Mouse (Mus musculus): ENCODE measurements around the gene Daam1. TPM values are rescaled to one million over a fixed set of nuclear protein-coding genes. Genes with fewer than 3 reads are reported as not detected.

Daam1 gene
- polyA plus RNA-seq, 1 experiment from 2014 or later: 19.7 TPM

DNA sequence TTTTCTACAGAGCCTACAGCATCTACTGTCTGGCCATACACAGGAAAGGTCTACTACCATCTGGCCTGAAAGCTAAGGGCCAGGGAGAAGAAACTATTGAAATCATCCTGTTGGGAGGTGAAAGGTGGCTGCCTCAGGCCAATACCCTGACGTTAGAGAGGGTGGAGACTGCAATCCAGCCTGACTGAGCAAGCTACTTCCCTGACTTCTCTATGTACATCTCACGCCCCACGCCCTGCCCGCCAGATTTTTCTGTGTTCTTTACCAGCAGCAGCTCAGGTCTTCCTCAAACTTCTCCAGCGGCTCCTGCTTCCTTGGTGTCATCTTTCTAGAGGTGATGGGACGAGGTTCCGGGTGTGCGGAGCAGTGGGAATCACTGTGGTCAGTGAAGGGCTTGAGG is 58.4 kb downstream of the Daam1 start:
- H3K27me3 ChIP-seq: no peaks in the 10 kb centered on the region
- no peak overlapping the region for H3K4me2 ChIP-seq
- no peak overlapping the region for H3K9ac ChIP-seq
- H3K9me3 ChIP-seq: no peaks in the 10 kb centered on the region
- WGBS: 83% methylated on average over 8 of the region's 8 CpGs
- H3K4me1 ChIP-seq (replicated peaks): peaks cover 59% of the 10 kb centered on the region
- no peak overlapping the region for H3K27ac ChIP-seq (replicated peaks)
- H3K36me3 ChIP-seq: no peaks in the 10 kb centered on the region
- no peak for ATAC-seq (ENCODE audit: low read depth)
- H3K4me3 ChIP-seq: no peak overlapping the region

DNA sequence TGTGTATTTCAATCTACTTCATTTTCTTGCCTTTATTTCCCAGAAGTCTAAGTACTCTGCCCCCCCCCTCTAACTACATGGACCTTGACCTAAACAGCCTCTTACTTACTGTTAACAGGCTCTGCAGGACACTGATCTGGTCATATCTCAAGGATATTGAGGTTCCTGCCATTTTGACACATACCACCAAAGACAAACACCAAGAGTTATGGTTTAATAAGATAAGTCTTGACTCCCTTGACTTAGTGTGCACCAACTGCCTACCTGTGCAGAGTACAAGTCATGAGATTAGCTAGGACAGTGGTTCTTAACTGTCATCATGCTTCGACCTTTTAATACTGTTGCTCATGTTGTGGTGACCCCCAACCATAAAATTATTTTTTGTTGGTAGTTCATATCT is 59.4 kb downstream of the Daam1 start:
- 90% methylated on average over 1 of the region's 1 CpGs for WGBS
- H3K4me3 ChIP-seq: no peak overlapping the region
- no peak overlapping the region for H3K27ac ChIP-seq (replicated peaks)
- no peak overlapping the region for H3K4me2 ChIP-seq
- no peak overlapping the region for H3K9ac ChIP-seq
- no peaks in the 10 kb centered on the region for H3K9me3 ChIP-seq
- no peaks in the 10 kb centered on the region for H3K27me3 ChIP-seq
- no peak for ATAC-seq (ENCODE audit: low read depth)
- H3K36me3 ChIP-seq: no peaks in the 10 kb centered on the region
- peaks cover 52% of the 10 kb centered on the region for H3K4me1 ChIP-seq (replicated peaks)

DNA sequence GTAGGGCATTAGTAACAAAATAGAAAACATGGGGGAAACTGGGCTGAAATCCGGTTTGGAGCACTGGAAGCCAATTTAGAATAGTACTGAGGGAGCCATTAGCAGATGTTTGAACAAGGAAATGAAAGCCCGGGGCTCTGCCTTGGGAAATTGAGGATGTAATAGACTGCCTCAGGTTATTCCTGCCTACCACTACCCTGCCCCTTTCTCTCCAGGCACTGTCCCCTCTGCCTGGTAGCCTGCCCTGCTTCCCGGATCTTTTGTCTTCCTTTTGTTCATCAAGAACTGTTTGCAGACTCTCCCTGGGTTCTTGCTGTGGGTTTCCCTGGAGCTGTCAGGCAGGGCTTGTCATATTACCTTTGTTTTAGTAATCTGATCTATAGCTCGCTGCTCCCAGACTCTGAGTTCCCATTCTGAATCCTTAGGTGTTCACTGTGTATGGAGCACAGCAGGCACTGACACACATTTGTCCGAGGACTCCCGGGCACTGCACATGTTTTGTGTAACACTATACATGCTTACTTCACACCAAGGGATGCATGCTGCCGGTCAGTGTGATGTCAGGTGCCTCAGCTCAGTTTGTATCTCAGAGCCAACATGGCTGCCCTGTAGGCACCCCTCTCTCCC is 61.0 kb downstream of the Daam1 start:
- H3K36me3 ChIP-seq: peaks cover 10% of the 10 kb centered on the region; the same call in 1 of the 2 replicates
- no peak overlapping the region for H3K4me3 ChIP-seq
- H3K4me2 ChIP-seq: no peak overlapping the region
- no peaks in the 10 kb centered on the region for H3K27me3 ChIP-seq
- no peaks in the 10 kb centered on the region for H3K9me3 ChIP-seq
- ATAC-seq (ENCODE audit: low read depth): peak; percentile 54; the same call in 1 of the 2 replicates
- H3K9ac ChIP-seq: no peak overlapping the region
- WGBS: 28% methylated on average over 7 of the region's 7 CpGs
- H3K27ac ChIP-seq (replicated peaks): peak overlapping the region; percentile 57
- H3K4me1 ChIP-seq (replicated peaks): peaks cover 36% of the 10 kb centered on the region

DNA sequence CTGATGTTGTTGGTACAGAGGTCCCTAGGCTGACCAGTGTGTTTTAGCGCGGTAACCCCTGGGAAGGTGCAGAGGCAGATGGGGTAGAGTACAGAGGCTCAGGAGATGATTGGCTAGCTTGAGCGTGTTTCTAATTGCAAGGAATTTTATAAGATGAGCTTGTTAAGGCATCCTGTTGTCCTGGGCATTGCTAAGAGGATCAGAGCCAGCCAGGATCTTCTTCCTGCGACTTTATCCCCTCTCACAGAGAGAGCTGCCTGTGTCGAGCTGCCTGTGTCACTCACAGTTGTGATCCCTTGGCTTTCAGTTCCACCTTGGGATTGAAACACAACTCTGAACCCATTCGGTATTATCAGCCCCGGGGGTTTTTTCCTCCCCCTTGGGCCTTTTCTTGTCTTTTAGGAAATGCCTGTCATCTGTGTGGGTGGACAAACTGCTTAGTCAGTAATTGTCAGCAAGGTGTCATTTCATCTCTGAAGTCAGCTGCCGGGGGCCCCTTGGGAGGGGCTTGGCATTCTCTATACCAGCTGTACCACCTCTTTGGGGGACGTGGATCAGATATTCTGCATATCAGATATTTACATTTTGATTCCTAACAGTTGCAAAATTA is 62.2 kb downstream of the Daam1 start:
- no peak overlapping the region for H3K4me2 ChIP-seq
- peaks cover 22% of the 10 kb centered on the region for H3K36me3 ChIP-seq
- no peak for ATAC-seq (ENCODE audit: low read depth)
- 60% methylated on average over 9 of the region's 9 CpGs for WGBS
- H3K4me3 ChIP-seq: no peak overlapping the region
- no peak overlapping the region for H3K27ac ChIP-seq (replicated peaks)
- H3K4me1 ChIP-seq (replicated peaks): peaks cover 34% of the 10 kb centered on the region
- no peaks in the 10 kb centered on the region for H3K27me3 ChIP-seq
- no peaks in the 10 kb centered on the region for H3K9me3 ChIP-seq
- no peak overlapping the region for H3K9ac ChIP-seq

DNA sequence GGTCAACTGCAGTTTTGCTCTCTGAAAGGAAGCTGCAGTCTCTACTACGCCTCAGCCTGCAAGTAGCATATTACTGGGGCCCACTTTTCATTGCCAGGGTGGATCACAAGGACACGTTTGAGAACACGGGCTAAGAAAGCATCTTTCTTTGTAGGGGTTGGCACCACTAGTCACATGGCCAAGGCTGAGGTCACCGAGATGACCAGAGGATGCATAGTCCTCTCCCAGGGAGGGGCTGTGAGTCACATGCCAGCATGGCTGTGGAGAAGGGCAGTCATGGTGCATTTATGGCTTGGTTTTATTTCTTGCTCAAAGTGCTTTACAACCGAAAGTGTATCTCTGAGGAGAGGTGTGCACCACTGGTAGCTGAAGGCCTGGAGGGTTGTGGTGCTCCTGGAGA is 67.4 kb downstream of the Daam1 start:
- WGBS: 54% methylated on average over 5 of the region's 5 CpGs

DNA sequence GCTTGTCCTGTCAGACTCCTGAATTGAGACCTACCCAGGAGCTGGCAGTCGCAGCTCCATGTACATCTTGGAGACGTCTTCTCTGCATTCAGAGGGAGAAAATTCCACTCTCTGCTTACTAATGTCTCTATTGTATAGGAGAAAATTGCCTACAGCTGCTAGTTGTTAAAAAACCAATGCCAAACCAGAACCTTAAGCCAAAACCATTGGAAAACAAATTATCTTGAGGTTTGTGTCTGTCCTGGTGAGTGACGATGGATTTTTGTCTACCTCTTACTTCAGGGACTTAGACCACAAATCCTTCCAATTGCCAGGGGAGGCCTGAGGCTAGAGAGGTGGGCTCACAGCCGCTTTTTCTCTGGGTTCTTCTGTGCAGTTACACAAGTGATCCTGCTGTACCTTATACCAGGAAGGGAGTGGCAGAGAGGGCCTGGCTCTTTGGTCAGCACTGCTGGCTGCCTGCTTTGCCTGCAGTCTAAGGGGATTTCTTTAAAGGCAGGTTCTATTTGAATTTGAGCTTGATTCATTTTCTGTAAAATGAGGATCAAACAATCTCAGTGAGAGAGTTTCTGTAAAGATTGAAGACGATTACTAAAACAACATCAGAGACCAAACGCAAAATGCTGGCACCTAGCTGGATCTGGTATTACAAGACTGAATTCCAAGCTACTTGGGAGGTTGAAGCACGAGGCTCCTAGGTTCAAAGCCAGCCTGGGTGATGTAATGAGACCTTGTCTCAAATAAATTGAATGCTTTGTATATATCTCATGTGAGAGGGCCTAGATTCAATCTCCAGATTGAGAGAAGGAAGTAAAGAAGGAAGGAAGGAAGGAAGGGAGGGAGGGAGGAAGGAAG is 68.0 kb downstream of the Daam1 start:
- Histone ChIP-seq H3K36me3 (peaks cover 38% of the 10 kb centered on the region), H3K4me3 (no peak overlapping the region), H3K27me3 (no peaks in the 10 kb centered on the region), H3K4me2 (no peak overlapping the region), H3K4me1 (replicated peaks) (0 out of 2 replicates have a peak, but pooled peaks cover 8% of the 10 kb centered on the region), H3K9ac (no peak overlapping the region), H3K9me3 (no peaks in the 10 kb centered on the region), H3K27ac (replicated peaks) (no peak overlapping the region)
- ATAC-seq (ENCODE audit: low read depth): no peak
- WGBS: 69% methylated on average over 7 of the region's 7 CpGs

More for the DNA sequence above, 67.4 kb downstream of the Daam1 start:
- H3K4me2 ChIP-seq: no peak overlapping the region
- H3K9ac ChIP-seq: no peak overlapping the region
- ATAC-seq (ENCODE audit: low read depth): no peak
- H3K9me3 ChIP-seq: no peaks in the 10 kb centered on the region
- no peak overlapping the region for H3K27ac ChIP-seq (replicated peaks)
- peaks cover 9% of the 10 kb centered on the region for H3K4me1 ChIP-seq (replicated peaks)
- no peaks in the 10 kb centered on the region for H3K27me3 ChIP-seq
- no peak overlapping the region for H3K4me3 ChIP-seq
- peaks cover 38% of the 10 kb centered on the region for H3K36me3 ChIP-seq

DNA sequence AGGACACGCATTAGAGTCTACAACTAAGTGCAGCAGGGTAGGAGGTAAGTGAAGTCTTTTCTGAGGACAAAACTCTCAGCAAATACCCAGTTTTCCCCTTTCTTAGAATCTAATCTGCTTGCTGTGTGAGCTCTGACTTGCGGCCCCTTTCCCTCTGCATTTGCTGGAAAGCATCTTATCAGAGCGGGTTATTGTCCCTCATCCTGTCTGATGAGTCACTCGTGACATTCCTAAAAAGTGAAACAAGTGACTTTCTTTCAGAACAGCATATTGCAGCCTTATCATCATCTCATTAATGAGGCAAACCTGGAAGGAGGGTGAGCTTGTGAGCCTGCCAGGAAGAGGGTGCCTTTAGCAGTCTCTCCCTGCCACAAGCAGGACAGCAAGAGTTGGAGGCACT is 68.7 kb downstream of the Daam1 start:
- peaks cover 38% of the 10 kb centered on the region for H3K36me3 ChIP-seq
- no peak overlapping the region for H3K27ac ChIP-seq (replicated peaks)
- H3K4me2 ChIP-seq: no peak overlapping the region
- no peak for ATAC-seq (ENCODE audit: low read depth)
- no peak overlapping the region for H3K9ac ChIP-seq
- H3K4me3 ChIP-seq: no peak overlapping the region
- no peaks in the 10 kb centered on the region for H3K27me3 ChIP-seq
- 0 out of 2 replicates have a peak, but pooled peaks cover 8% of the 10 kb centered on the region for H3K4me1 ChIP-seq (replicated peaks)
- 89% methylated on average over 4 of the region's 4 CpGs for WGBS
- no peaks in the 10 kb centered on the region for H3K9me3 ChIP-seq

DNA sequence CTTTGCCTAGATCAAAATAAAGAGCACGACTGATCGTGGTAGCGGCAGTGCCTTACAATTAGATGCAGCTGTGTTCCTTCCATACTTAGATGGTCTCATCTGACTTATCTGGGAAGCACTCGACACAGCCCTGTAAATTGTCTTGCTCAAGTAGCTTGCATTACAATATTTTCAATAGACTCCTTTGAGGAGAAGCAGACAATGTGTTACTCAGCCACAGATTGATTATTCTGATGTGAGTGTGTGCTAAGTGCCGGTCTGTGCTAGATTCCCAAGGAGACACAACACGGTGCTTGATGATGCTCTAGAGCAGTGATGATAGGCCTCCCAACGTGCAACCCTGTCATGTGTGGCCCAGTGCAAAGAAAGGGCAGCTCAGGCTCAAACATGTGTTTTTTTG is 70.3 kb downstream of the Daam1 start:
- Histone ChIP-seq H3K4me3 (no peak overlapping the region), H3K27ac (replicated peaks) (no peak overlapping the region), H3K9me3 (no peaks in the 10 kb centered on the region), H3K36me3 (peaks cover 34% of the 10 kb centered on the region), H3K4me2 (no peak overlapping the region), H3K27me3 (no peaks in the 10 kb centered on the region), H3K4me1 (replicated peaks) (peaks cover 15% of the 10 kb centered on the region), H3K9ac (no peak overlapping the region)
- ATAC-seq (ENCODE audit: low read depth): no peak
- 59% methylated on average over 7 of the region's 7 CpGs for WGBS

DNA sequence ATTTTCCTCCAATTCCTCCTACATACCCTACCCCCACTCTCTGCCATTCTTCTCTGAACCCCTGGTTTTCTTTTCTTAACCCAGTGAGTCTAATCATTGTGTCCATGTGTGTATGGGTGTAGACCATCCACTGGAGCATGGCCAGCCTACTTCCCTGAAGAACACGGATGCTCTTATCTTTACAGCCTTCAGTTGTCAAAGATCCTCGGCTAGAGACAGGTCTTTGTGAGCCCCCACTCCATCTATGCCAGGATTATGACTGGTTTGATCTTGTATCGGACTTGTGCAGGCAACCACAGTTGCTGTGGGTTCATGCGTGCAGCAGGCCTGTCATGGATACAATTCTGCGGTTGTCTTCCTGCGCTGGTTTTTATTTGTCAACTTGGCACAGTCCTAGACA is 71.0 kb downstream of the Daam1 start:
- Histone ChIP-seq H3K9me3 (no peaks in the 10 kb centered on the region), H3K27me3 (no peaks in the 10 kb centered on the region), H3K4me3 (no peak overlapping the region), H3K36me3 (peaks cover 27% of the 10 kb centered on the region), H3K4me2 (no peak overlapping the region), H3K27ac (replicated peaks) (no peak overlapping the region), H3K4me1 (replicated peaks) (peaks cover 22% of the 10 kb centered on the region), H3K9ac (no peak overlapping the region)
- WGBS: 96% methylated on average over 6 of the region's 6 CpGs
- no peak for ATAC-seq (ENCODE audit: low read depth)

DNA sequence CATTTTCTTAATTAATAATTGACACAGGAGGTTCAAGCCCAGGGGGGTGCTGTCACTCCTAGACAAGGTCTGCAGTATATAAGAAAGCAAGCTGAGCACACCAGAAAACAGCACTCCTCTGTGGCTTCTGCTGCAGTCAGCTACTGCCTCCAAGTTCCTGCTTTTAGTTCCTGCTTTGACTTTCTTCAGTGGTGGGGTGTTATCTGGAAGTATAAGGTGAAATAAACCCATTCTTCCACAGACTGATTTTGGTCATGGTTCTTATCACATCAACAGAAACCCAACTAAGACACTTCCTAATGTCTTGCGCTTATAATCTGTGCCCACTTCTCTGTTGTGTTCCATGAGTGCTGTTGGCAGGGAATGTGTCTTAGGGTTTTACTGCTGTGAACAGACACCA is 71.4 kb downstream of the Daam1 start:
- Histone ChIP-seq H3K4me2 (no peak overlapping the region), H3K9ac (no peak overlapping the region), H3K4me3 (no peak overlapping the region), H3K9me3 (no peaks in the 10 kb centered on the region), H3K36me3 (peaks cover 23% of the 10 kb centered on the region), H3K27me3 (no peaks in the 10 kb centered on the region), H3K4me1 (replicated peaks) (peaks cover 26% of the 10 kb centered on the region), H3K27ac (replicated peaks) (no peak overlapping the region)
- WGBS: 98% methylated on average over 1 of the region's 1 CpGs
- no peak for ATAC-seq (ENCODE audit: low read depth)

DNA sequence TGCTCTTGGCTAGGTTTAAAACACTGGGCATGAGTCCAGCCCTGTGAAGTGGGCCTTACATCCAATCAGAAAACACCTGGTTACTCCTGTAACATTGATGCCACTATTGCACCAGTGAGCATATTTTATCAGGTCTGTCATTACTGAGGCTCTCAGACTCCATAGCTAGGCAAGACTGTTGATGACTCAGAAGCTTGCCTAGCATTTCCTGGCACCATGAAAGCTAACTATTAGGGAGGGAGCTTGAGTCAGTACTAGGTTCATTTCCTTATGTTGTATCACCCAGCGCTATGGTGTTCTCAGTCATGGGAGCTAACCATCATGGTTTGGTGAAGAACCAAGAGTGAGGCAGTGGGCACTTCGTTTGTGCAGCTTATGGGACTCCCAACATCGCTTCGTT is 72.3 kb downstream of the Daam1 start:
- no peak for ATAC-seq (ENCODE audit: low read depth)
- H3K9ac ChIP-seq: no peak overlapping the region
- no peak overlapping the region for H3K4me2 ChIP-seq
- H3K4me1 ChIP-seq (replicated peaks): peaks cover 28% of the 10 kb centered on the region
- no peaks in the 10 kb centered on the region for H3K27me3 ChIP-seq
- WGBS: 97% methylated on average over 4 of the region's 4 CpGs
- no peaks in the 10 kb centered on the region for H3K9me3 ChIP-seq
- H3K4me3 ChIP-seq: no peak overlapping the region
- H3K27ac ChIP-seq (replicated peaks): no peak overlapping the region
- H3K36me3 ChIP-seq: peaks cover 16% of the 10 kb centered on the region; the same call in 1 of the 2 replicates

DNA sequence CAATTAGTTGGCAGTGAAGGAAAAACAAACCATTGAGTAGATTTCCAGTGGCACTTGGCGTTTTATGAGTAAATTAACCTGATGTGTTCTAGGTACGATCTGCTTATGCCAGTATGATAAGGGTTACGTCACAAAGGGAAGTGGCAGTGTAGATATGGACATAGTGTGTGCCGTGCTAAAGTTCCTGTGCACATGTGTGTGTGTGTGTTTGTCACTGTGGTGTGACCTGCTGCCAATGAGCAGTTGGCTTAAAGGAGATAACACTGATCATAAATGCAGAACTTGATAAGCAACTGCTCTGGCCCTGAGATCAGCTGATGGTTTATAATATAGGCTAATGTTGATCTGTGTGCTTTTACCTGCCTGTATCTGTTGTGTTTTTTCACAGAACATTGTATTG is 73.4 kb downstream of the Daam1 start:
- H3K4me1 ChIP-seq (replicated peaks): peaks cover 24% of the 10 kb centered on the region
- no peak for ATAC-seq (ENCODE audit: low read depth)
- no peak overlapping the region for H3K9ac ChIP-seq
- no peak overlapping the region for H3K4me3 ChIP-seq
- 85% methylated on average over 4 of the region's 4 CpGs for WGBS
- peaks cover 16% of the 10 kb centered on the region; the same call in 1 of the 2 replicates for H3K36me3 ChIP-seq
- no peak overlapping the region for H3K4me2 ChIP-seq
- no peaks in the 10 kb centered on the region for H3K27me3 ChIP-seq
- no peak overlapping the region; the same call in 1 of the 2 replicates for H3K27ac ChIP-seq (replicated peaks)
- no peaks in the 10 kb centered on the region for H3K9me3 ChIP-seq
